Mouse (Mus musculus) olfactory bulb, adult 2 months (tissue): ENCODE measurements around the gene Chst2.
A peak's percentile ranks its signal among the peaks of the same experiment; 100 is the strongest.

Source experiments
- CTCF ChIP-seq: fragments of 200-500 bp; IDR thresholded peaks from 2 replicates; pipeline ENCODE4 v1.5.1; 2012; ENCODE audit warnings: low read depth, mild to moderate bottlenecking, low read length, moderate library complexity; ENCODE audit not compliant: insufficient read depth
- POLR2A ChIP-seq: fragments of 200-500 bp; IDR thresholded peaks from 2 replicates; pipeline ENCODE4 v1.6.1; 2012; ENCODE audit warnings: mild to moderate bottlenecking, low read depth, low read length, moderate library complexity; ENCODE audit not compliant: insufficient read depth

DNA sequence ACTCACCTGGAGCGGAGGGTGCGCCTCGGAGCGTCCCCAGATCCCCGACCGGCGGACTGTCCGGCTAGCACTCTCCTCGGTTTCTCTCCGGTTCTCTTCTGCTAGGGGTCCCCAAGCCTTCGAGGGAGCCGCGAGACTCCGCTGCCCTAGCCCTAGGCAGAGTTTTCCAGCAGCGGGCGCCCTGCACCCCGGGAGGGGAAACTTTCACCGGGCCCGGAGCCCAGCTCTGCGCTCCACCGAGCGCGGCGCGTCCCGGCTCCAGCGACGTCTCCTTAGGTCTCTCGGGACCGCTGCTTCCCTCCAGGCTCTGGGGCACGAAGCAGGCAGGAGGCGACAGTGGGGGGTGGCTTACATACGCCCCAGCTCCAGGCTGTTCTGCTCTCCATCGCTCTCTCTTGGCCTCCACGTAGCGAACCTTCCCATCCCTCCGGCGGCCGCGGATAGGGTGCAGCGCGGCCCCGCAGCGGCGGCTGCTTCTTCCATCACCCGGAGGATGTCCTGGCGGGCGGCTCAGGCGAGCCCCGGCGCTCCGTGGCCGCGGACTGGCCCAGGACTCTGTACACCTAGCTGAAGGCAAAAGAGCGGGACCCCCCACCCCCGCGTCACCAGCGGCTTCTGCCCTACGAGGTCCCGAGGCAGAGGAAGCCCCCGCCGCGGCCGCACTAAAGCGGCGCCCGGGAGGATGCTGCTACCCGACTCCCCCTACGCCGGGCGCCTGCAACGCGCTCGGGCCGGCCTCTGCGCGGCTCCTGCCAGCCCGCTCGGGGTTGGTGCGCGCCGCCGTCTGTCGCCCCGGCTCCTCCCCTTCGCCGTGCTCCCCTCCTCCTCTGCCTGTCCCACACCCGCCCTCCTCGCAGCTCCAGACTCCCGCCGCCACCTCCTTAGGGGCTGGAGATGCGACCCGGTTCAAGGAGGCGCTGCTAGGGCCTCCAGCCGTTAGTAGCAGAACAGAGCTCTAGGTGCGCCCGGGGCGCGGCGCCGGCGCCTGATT is at the start of gene Chst2:
- 0 out of 2 replicates have a peak, but pooled peaks have one; percentile 20 for TF ChIP-seq CTCF
- TF ChIP-seq POLR2A = peak; percentile 97
